ENCODE assay signal across 28 mouse cellular contexts in genomic region chr3:108033156-108033555, GRCm38 (mm10). TPM values are rescaled to one million over a fixed set of nuclear protein-coding genes. Genes with fewer than 3 reads are reported as not detected.
DNase-seq lines count a peak whose midpoint lies in the region; TF ChIP-seq lines count a peak whose summit lies in the region.
"Had no signal": no experiment of that assay in that cellular context is flagged by ENCODE, and none has a peak within 500 bp of the region (broad histone marks: within the 10 kb centered on the region; RNA-seq: fewer than 3 reads in every experiment).

No protein-coding gene starts in this region.

- H3K4me1 ChIP-seq in kidney, adult 2 months (ENCODE audit: control insufficient read depth, insufficient read depth, low read length) = peaks cover 4% of the 10 kb centered on the region; the same call in 1 of the 2 replicates
- H3K4me1 ChIP-seq: embryonic facial prominence, embryonic 13.5 days; forebrain, embryonic 12.5 days; neural tube, embryonic 13.5 days had no signal

- peak; percentile 51 for DNase-seq in gastrocnemius, adult 2 months
- no peak for DNase-seq in gastrocnemius, postnatal 10 days
- peak; percentile 56 for DNase-seq in kidney, adult 2 months
- no peak for DNase-seq in kidney, adult 18-20 months
- peak; percentile 21 to 43 for DNase-seq in kidney, postnatal 4 days
- DNase-seq in kidney, adult 11 months = no peak
- DNase-seq in urinary bladder, postnatal 14 days (ENCODE audit: low spot score) = peak; percentile 49
- no peak for DNase-seq in urinary bladder, postnatal 36 days (ENCODE audit: low spot score in 2 of 2)
- DNase-seq: adrenal gland, postnatal 25 days; cerebellum, adult 8-10 months; cerebellum, postnatal 36 days; embryo, embryonic 11 days; retina, postnatal 1 day; right cerebral cortex, postnatal 25 days; spleen, adult 18-20 months had no signal

- 36% methylated on average over 5 of the region's 5 CpGs for WGBS in kidney, adult 2 months

- intact Hi-C loops in gastrocnemius, adult 2 months (cut with DNase I) = no loop called here

- no peak overlapping the region for H3K4me3 ChIP-seq in gastrocnemius, adult 2 months
- H3K4me3 ChIP-seq in kidney, adult 2 months (ENCODE audit: insufficient read depth, low read depth, low read length) = no peak overlapping the region
- H3K4me3 ChIP-seq: embryonic facial prominence, embryonic 13.5 days; erythroblast, embryonic 14.5 days; forebrain, embryonic 12.5 days; left cerebral cortex, adult 2 months; midbrain, embryonic 10.5 days; myocyte; neural tube, embryonic 13.5 days had no signal

- H3K27ac ChIP-seq in gastrocnemius, adult 2 months = peak overlapping the region; percentile 61
- H3K27ac ChIP-seq in kidney, adult 2 months (ENCODE audit: insufficient read depth, low read depth, low read length) = no peak overlapping the region
- H3K27ac ChIP-seq: embryonic facial prominence, embryonic 13.5 days; forebrain, embryonic 12.5 days; hindbrain, embryonic 14.5 days; left cerebral cortex, adult 2 months; macrophage; midbrain, embryonic 10.5 days; neural tube, embryonic 13.5 days had no signal

- H3K36me3 ChIP-seq in kidney, adult 2 months (ENCODE audit: control insufficient read depth, insufficient read depth, low read length) = no peaks in the 10 kb centered on the region
- H3K36me3 ChIP-seq: embryonic facial prominence, embryonic 13.5 days; forebrain, embryonic 12.5 days; midbrain, embryonic 10.5 days; neural tube, embryonic 13.5 days had no signal

- TF ChIP-seq CTCF in gastrocnemius, adult 2 months (IDR thresholded peaks at IDR 0.05) = no peak
- no peak for TF ChIP-seq CTCF in kidney, adult 2 months (conservative IDR thresholded peaks at IDR 0.05; ENCODE audit: insufficient read depth, insufficient read length, low read depth, low read length)

- no peak for TF ChIP-seq POLR2A in kidney, adult 2 months (IDR thresholded peaks at IDR 0.05; ENCODE audit: low read depth, low read length)

- no peaks in the 10 kb centered on the region for H3K27me3 ChIP-seq in kidney, adult 2 months (replicated peaks; ENCODE audit: control insufficient read depth, insufficient read depth, low read length)
- H3K27me3 ChIP-seq: embryonic facial prominence, embryonic 13.5 days; forebrain, embryonic 12.5 days; neural tube, embryonic 13.5 days had no signal

RNA-seq across cellular contexts. Expression of gene Gstm4, which starts 11.5 kb away (rescaled TPM):
- 10 to 100 TPM; 10.9 to 12.1 TPM for total RNA-seq in gastrocnemius, adult 2 months (2021)
- 10 to 100 TPM in 1 of 2 experiments, 1 to 10 TPM in 1; 9.8 to 10.4 TPM for total RNA-seq in gastrocnemius, postnatal 10 days (2021)
- polyA plus RNA-seq in kidney, adult 2 months (2012; rRNA removed) = 23.4 and 23.9 TPM in 2 replicates

RNA-seq across cellular contexts. Expression of gene Gstm1, which starts 15.4 kb away (rescaled TPM):
- 100 to 1,000 TPM; 208 to 217 TPM for total RNA-seq in gastrocnemius, adult 2 months (2021)
- 10 to 100 TPM; 61.3 to 67.2 TPM for total RNA-seq in gastrocnemius, postnatal 10 days (2021)
- polyA plus RNA-seq in kidney, adult 2 months (2012; rRNA removed) = 1,515 and 1,697 TPM in 2 replicates

RNA-seq across cellular contexts. Expression of gene Gstm2, which starts 46.9 kb away (rescaled TPM):
- total RNA-seq in gastrocnemius, adult 2 months (2021) = 100 to 1,000 TPM in 1 of 2 experiments, 10 to 100 TPM in 1; 63.0 to 111 TPM
- total RNA-seq in gastrocnemius, postnatal 10 days (2021) = 10 to 100 TPM; 33.3 to 39.0 TPM
- polyA plus RNA-seq in kidney, adult 2 months (2012; rRNA removed) = 190 and 212 TPM in 2 replicates
- polyA plus RNA-seq: erythroblast, embryonic 14.5 days; inflammation-experienced regulatory T-cells, adult 6 months had no signal

RNA-seq across cellular contexts. Expression of gene Ampd2, which starts 53.3 kb away (rescaled TPM):
- total RNA-seq in gastrocnemius, adult 2 months (2021) = 1 to 10 TPM; 3.8 to 5.6 TPM
- 10 to 100 TPM in 1 of 2 experiments, 1 to 10 TPM in 1; 9.5 to 15.0 TPM for total RNA-seq in gastrocnemius, postnatal 10 days (2021)
- polyA plus RNA-seq in kidney, adult 2 months (2012; rRNA removed) = 59.0 and 86.6 TPM in 2 replicates

RNA-seq across cellular contexts. Expression of gene Gnat2, which starts 59.4 kb away (rescaled TPM):
- total RNA-seq in gastrocnemius, adult 2 months (2021) = under 1 TPM; 0.26 to 0.36 TPM
- total RNA-seq in gastrocnemius, postnatal 10 days (2021) = under 1 TPM in 1 of 2 experiments, not detected in 1; 0.54 TPM
- 0.61 TPM in 2 replicates for polyA plus RNA-seq in kidney, adult 2 months (2012; rRNA removed)
- total RNA-seq: heart, postnatal 36 days; layer of hippocampus, postnatal 10 days; left cerebral cortex, adult 2 months; left cerebral cortex, postnatal 36 days had no signal
- polyA plus RNA-seq: inflammation-experienced regulatory T-cells, adult 6 months; macrophage had no signal

Comparison
In these comparisons a context has a peak if more than half of its experiments do, and no peak if none do; other contexts are left out.
1. DNase-seq: peak in gastrocnemius, adult 2 months (single experiment), kidney, adult 2 months (single experiment), kidney, postnatal 4 days (2 of 2) and urinary bladder, postnatal 14 days (single experiment); none in gastrocnemius, postnatal 10 days (single experiment), kidney, adult 18-20 months (single experiment), kidney, adult 11 months (single experiment) and urinary bladder, postnatal 36 days (0 of 2).